Mouse (Mus musculus): ENCODE measurements around the gene Emp2.

The Emp2 gene

GRCm38 (mm10) chr16:10313646-10314088 lies at the start of gene Emp2:
Emp2 (minus strand) TSS chr16:10313968.
- no peak for DNase-seq (ENCODE audit: low read depth, low spot score)

GRCm38 (mm10) chr16:10363061-10363460 lies 49.3 kb upstream of the Emp2 start:
- DNase-seq (ENCODE audit: low read depth, low spot score) = no peak

- no peak for DNase-seq (ENCODE audit: low read depth, low spot score)
These were observed 45.5 kb upstream of the Emp2 start for GRCm38 (mm10) chr16:10359241-10359640.

- peak; percentile 43 for DNase-seq (ENCODE audit: low read depth, low spot score)
These were observed 44.5 kb upstream of the Emp2 start for GRCm38 (mm10) chr16:10358010-10358934.

- DNase-seq (ENCODE audit: low read depth, low spot score) = no peak
These were observed 41.2 kb upstream of the Emp2 start for GRCm38 (mm10) chr16:10355004-10355403.

- DNase-seq (ENCODE audit: low read depth, low spot score) = no peak
These were observed 37.4 kb upstream of the Emp2 start for GRCm38 (mm10) chr16:10351050-10351636.

- DNase-seq (ENCODE audit: low read depth, low spot score) = no peak
These were observed 36.1 kb upstream of the Emp2 start for GRCm38 (mm10) chr16:10349876-10350275.

GRCm38 (mm10) chr16:10349436-10349835 lies 35.7 kb upstream of the Emp2 start:
- DNase-seq (ENCODE audit: low read depth, low spot score) = no peak

- DNase-seq (ENCODE audit: low read depth, low spot score) = no peak
These were observed 33.8 kb upstream of the Emp2 start for GRCm38 (mm10) chr16:10347551-10347950.

GRCm38 (mm10) chr16:10341110-10341509 lies 27.3 kb upstream of the Emp2 start:
- DNase-seq (ENCODE audit: low read depth, low spot score) = no peak

GRCm38 (mm10) chr16:10339930-10340329 lies 26.2 kb upstream of the Emp2 start:
- no peak for DNase-seq (ENCODE audit: low read depth, low spot score)

GRCm38 (mm10) chr16:10338601-10339000 lies 24.8 kb upstream of the Emp2 start:
- DNase-seq (ENCODE audit: low read depth, low spot score) = no peak

GRCm38 (mm10) chr16:10337422-10338197 lies 23.8 kb upstream of the Emp2 start:
- no peak for DNase-seq (ENCODE audit: low read depth, low spot score)

- DNase-seq (ENCODE audit: low read depth, low spot score) = no peak
These were observed 23.0 kb upstream of the Emp2 start for GRCm38 (mm10) chr16:10336454-10337421.

- DNase-seq (ENCODE audit: low read depth, low spot score) = no peak
These were observed 22.2 kb upstream of the Emp2 start for GRCm38 (mm10) chr16:10335953-10336352.

- DNase-seq (ENCODE audit: low read depth, low spot score) = no peak
These were observed 19.0 kb upstream of the Emp2 start for GRCm38 (mm10) chr16:10332732-10333131.

GRCm38 (mm10) chr16:10330586-10331495 lies 17.1 kb upstream of the Emp2 start:
- DNase-seq (ENCODE audit: low read depth, low spot score) = no peak

- DNase-seq (ENCODE audit: low read depth, low spot score) = no peak
These were observed 14.0 kb upstream of the Emp2 start for GRCm38 (mm10) chr16:10327563-10328333.

GRCm38 (mm10) chr16:10319914-10320569 lies 6.3 kb upstream of the Emp2 start:
- DNase-seq (ENCODE audit: low read depth, low spot score) = no peak

Measured in A20 (cell line).